Mouse (Mus musculus) forebrain, embryonic 14.5 days (tissue): ENCODE results near the gene Kiss1r. TPM values are rescaled to one million over a fixed set of nuclear protein-coding genes. Genes with fewer than 3 reads are reported as not detected.
A peak's percentile ranks its signal among the peaks of the same experiment; 100 is the strongest.

ENCODE experiments used
- ATAC-seq: fragments of 200-750 bp; cut with Nextera tagmentation; 2 replicates; pipeline ENCODE4 v1.8.0; 2017; ENCODE audit warnings: mild to moderate bottlenecking, moderate library complexity
- DNase-seq: peaks from one replicate; pipeline ENCODE4 v3.0.0-alpha.2; 2015; ENCODE audit warnings: low spot score
- H3K27ac ChIP-seq: fragments of 300-500 bp; sonication (generic); 2 replicates; pipeline ENCODE4 v1.5.1; 2014; ENCODE audit warnings: low read depth, mild to moderate bottlenecking, control low read depth, low read length, moderate library complexity
- H3K27me3 ChIP-seq: fragments of 300-500 bp; sonication (generic); replicated peaks from 2 replicates; pipeline ENCODE4 v1.6.1; 2014; ENCODE audit warnings: low read length, control low read depth, mixed read lengths; ENCODE audit not compliant: control insufficient read depth, insufficient read depth
- H3K36me3 ChIP-seq: fragments of 300-500 bp; sonication (generic); 2 replicates; pipeline ENCODE4 v1.6.1; 2014; ENCODE audit warnings: low read length, control low read depth; ENCODE audit not compliant: control insufficient read depth, insufficient read depth
- H3K4me1 ChIP-seq: fragments of 300-500 bp; sonication (generic); 2 replicates; pipeline ENCODE4 v1.6.1; 2014; ENCODE audit warnings: antibody characterized with exemption, low read length, control low read depth; ENCODE audit not compliant: control insufficient read depth, insufficient read depth
- H3K4me2 ChIP-seq: fragments of 300-500 bp; sonication (generic); 2 replicates; pipeline ENCODE4 v1.6.1; 2014; ENCODE audit warnings: mild to moderate bottlenecking, control low read depth, low read length
- H3K4me3 ChIP-seq: fragments of 300-500 bp; sonication (generic); 2 replicates; pipeline ENCODE4 v1.5.1; 2014; ENCODE audit warnings: low read depth, low read length, control low read depth
- H3K9ac ChIP-seq: fragments of 300-500 bp; sonication (generic); 2 replicates; pipeline ENCODE4 v1.6.1; 2014; ENCODE audit warnings: mild to moderate bottlenecking, low read length, control low read depth, moderate library complexity
- H3K9me3 ChIP-seq: fragments of 300-500 bp; sonication (generic); replicated peaks from 2 replicates; pipeline ENCODE4 v1.6.1; 2016; ENCODE audit warnings: low read length, control low read depth, mixed read lengths; ENCODE audit not compliant: control insufficient read depth
- WGBS: fragments of 180-500 bp; shearing (Covaris S2); extraction: QIAGEN DNeasy Blood & Tissue Kit; methylation state at CpG from one replicate; pipeline ENCODE4 v1.1.7; 2014; 5-methylcytosine and 5-hydroxymethylcytosine counted together
- polyA plus RNA-seq: library from polyadenylated mRNA; unstranded; fragments of >200 nt; fragmentation: Nextera tagmentation; extraction: Ambion mirVana; gene quantifications from 2 replicates; pipeline ENCODE4 v1.2.1, GENCODE M21; 2014

Kiss1r gene
- polyA plus RNA-seq, 1 experiment from 2014 or later: 1.6 TPM

DNA sequence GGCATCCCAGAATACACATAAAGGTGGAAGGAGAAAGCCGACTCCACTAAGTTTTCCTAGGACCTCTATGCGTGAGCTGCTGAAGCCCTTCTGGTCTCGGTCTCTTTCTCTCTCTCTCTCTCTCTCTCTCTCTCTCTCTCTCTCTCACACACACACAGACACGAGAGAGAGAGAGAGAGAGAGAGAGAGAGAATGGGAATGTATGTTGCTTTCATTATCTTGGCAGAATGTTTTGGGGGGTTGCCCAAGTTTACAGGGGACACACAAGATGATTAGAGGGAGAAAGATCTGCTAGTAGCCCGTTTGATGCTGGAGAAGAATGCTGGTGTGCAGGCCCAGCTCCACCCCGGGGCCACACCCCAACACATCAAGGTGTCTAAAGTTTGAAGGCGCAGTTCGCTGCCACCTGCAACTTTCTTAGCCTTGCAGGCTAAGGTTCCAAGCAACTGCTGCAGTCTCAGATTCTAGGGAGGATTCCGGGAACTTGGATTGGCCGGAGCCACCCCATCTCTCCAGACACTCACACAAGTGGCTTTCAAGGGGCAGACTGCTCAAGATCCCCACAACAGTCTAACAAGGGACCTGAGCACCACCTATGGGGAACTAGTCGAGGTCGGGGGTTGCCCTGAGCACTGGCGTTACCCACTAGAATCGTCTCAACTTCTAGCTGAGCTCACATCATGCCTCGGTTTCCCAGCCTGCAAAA is 9.2 kb downstream of the Kiss1r start:
- Histone ChIP-seq H3K9ac (peak overlapping the region; percentile 84), H3K4me3 (peak overlapping the region; percentile 91), H3K9me3 (no peaks in the 10 kb centered on the region), H3K4me1 (peaks cover 12% of the 10 kb centered on the region; the same call in 1 of the 2 replicates), H3K27ac (no peak overlapping the region), H3K36me3 (peaks cover 4% of the 10 kb centered on the region; the same call in 1 of the 2 replicates), H3K27me3 (peaks cover 29% of the 10 kb centered on the region), H3K4me2 (peak overlapping the region; percentile 78)
- no peak for ATAC-seq
- WGBS: 5% methylated on average over 15 of the region's 15 CpGs
- no peak for DNase-seq

DNA sequence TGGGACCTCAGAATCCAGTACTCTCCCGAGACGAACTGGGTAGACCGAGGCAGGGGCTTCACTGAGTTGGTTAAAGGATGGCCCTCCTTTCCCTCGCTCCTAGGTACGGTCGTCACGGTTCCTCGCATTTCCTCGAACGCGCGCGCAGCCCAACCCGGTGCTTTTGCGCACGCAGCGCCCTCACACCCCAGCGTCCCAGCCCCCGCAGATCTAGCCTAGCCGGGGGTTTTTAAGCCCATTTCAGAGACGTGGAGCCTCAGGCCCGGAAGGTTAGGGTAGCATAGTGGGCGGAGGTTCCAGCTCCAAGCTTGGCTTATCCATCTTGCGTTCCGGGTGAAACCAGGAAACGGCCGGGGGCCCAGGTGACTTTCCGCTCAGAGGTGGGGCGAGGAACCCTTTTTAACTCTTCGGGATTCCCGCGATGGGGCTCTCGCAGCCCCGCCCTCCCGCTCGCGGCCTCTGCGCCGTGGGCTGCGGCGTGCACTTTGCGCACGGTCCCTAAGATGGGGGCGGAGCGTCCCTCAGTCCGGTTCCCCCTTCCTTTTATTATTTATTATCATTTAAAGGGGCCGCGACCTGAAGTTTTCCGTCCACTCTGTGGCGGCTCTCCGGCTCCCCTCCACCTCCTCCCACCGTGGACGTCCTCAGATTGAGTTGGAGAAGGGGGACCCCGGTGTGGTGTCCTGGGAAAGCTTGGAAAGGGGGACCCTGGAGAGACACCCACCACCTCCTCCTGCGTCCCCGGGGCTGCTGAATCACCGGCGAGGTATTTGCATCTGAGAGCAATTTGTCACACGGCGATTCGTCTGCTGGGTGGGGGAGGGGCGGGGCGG is 9.9 kb downstream of the Kiss1r start, which contains the start of gene Arid3a:
Gene Arid3a (plus strand): TSS at position 553 of the 833 bp plus-strand sequence.
- Histone ChIP-seq H3K36me3 (peaks cover 4% of the 10 kb centered on the region; the same call in 1 of the 2 replicates), H3K9me3 (no peaks in the 10 kb centered on the region), H3K27ac (peak within 1 kb of the TSS; percentile 85), H3K27me3 (peaks cover 21% of the 10 kb centered on the region), H3K9ac (peak within 1 kb of the TSS; percentile 84), H3K4me1 (peaks cover 12% of the 10 kb centered on the region; the same call in 1 of the 2 replicates), H3K4me3 (peak within 1 kb of the TSS; percentile 91), H3K4me2 (peak within 1 kb of the TSS; percentile 78)
- ATAC-seq (peak; percentile 81), DNase-seq (peak; percentile 95)
- WGBS: under 1% methylated on average over 56 of the region's 63 CpGs

DNA sequence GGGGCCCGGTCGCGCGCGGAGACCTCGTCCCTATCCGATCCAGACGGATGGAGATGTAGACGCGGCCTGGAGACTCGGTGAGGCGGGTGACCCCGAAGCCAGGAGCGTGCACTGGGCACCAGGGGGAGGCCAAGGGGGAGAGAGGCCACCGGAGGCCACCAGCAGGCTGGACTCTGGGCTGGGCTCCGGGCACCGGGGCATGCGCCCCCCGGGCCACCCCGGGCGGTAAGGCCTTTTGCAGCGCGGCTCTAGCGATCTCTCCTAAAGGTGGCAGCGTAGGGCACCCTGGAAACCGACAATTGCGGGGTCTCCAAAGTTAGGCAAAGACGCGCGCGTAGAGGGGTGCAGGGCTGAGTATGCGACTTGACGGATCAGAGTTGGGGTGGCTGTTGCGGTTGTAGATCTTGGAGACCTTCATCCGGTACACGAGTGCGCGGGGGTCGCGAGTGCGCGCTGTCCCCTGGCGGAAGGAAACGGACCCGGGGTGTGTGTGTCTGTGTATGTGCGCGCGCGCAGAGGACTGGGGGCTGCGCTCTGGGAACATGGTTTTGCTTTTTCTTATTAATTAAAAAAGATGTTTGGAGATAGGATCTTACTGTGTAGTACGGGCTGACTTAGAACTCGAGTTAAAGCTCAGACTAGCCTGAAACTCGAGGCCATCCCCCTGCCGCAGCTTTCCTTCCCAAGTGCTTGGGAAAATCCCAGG is 10.7 kb downstream of the Kiss1r start:
- Histone ChIP-seq H3K36me3 (peaks cover 6% of the 10 kb centered on the region; the same call in 1 of the 2 replicates), H3K4me3 (peak overlapping the region; percentile 91), H3K9ac (peak overlapping the region; percentile 84), H3K27me3 (peaks cover 14% of the 10 kb centered on the region), H3K9me3 (no peaks in the 10 kb centered on the region), H3K4me2 (peak overlapping the region; percentile 78), H3K27ac (peak overlapping the region; percentile 85), H3K4me1 (peaks cover 12% of the 10 kb centered on the region; the same call in 1 of the 2 replicates)
- DNase-seq (peak; percentile 65), ATAC-seq (peak; percentile 32)
- under 1% methylated on average over 54 of the region's 54 CpGs for WGBS

DNA sequence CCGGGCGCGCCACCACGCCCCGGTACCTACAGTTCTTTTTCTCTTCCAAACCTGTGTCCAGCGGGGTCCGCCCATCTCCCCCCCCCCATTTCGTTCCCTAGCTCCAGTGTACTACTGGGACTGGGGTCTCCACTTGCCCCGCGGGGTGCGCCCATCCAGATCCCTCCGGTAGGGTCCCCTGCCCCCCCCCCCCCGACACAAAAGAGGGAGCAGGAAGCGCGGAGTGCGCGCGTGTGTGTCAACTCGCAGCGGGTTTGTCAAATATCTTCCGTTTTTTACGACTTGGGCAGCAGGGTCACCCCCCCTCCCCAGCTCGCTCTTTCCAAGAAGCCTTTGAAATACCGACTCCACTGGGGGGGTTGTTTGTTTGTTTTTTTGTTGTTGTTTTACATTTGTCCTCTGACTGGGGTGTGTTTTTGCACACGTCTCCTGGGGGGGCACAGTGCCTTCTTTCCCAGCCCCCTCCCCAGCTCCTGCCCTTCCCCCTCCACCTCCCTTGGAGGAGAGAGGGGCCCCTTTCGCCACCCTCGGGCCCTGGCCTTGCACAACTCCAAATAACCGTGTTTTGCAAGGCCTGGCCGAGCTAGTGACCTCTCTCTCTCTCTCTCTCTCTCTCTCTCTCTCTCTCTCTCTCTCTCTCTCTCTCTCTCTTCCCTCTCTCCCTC is 11.4 kb downstream of the Kiss1r start:
- H3K27me3 ChIP-seq: peaks cover 7% of the 10 kb centered on the region
- ATAC-seq (no peak), DNase-seq (peak; percentile 38)
- H3K4me2 ChIP-seq: peak overlapping the region; percentile 78
- peaks cover 13% of the 10 kb centered on the region; the same call in 1 of the 2 replicates for H3K36me3 ChIP-seq
- peak overlapping the region; percentile 84 for H3K9ac ChIP-seq
- H3K9me3 ChIP-seq: no peaks in the 10 kb centered on the region
- WGBS: under 1% methylated on average over 28 of the region's 29 CpGs
- H3K27ac ChIP-seq: peak overlapping the region; percentile 85; the same call in 1 of the 2 replicates
- H3K4me1 ChIP-seq: peaks cover 12% of the 10 kb centered on the region; the same call in 1 of the 2 replicates
- peak overlapping the region; percentile 91 for H3K4me3 ChIP-seq

DNA sequence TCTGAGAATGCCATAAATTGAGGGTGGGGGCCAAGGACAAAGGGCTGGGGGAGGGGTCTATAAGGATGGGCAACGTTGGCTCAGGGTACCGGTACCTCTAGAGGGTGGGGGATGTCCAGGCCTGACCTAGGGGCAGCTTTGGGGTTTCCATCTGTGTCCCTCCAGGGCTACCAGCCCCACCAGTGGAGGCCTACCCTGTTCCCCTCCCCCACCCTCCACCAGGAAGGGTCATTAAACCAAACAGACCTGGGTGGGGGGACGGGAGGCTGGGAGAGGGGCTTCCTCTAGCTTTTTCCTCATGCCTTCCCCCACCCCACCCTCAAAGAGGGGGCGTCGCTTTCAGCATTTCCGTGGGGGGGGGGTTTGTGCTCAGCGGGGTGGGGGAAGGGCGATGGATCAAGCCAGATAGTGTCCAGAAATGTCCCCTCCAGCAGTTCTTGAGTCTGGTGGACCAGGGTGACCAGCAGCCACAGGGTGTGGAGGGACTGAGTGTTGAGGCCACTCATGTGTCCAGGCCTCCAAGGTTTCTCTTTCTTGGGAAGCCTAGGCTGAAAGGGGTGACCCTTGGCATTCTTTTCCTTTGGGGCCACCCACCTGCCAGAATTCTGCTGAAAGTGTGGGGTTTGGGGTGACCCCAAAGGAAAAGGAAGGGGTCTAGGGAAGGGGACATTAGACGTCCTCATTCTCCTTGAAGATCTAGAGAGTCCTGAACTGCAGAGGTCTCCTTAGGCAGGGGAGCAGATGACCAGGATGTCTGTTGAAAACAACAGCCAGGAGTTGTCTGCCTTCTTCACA is 12.3 kb downstream of the Kiss1r start:
- Histone ChIP-seq H3K9me3 (no peaks in the 10 kb centered on the region), H3K9ac (peak overlapping the region; percentile 46), H3K4me2 (peak overlapping the region; percentile 78), H3K4me3 (peak overlapping the region; percentile 91), H3K36me3 (peaks cover 18% of the 10 kb centered on the region; the same call in 1 of the 2 replicates), H3K27me3 (no peaks in the 10 kb centered on the region), H3K27ac (peak overlapping the region; percentile 9; the same call in 1 of the 2 replicates), H3K4me1 (peaks cover 12% of the 10 kb centered on the region; the same call in 1 of the 2 replicates)
- DNase-seq (peak; percentile 27), ATAC-seq (no peak)
- WGBS: 37% methylated on average over 9 of the region's 9 CpGs

DNA sequence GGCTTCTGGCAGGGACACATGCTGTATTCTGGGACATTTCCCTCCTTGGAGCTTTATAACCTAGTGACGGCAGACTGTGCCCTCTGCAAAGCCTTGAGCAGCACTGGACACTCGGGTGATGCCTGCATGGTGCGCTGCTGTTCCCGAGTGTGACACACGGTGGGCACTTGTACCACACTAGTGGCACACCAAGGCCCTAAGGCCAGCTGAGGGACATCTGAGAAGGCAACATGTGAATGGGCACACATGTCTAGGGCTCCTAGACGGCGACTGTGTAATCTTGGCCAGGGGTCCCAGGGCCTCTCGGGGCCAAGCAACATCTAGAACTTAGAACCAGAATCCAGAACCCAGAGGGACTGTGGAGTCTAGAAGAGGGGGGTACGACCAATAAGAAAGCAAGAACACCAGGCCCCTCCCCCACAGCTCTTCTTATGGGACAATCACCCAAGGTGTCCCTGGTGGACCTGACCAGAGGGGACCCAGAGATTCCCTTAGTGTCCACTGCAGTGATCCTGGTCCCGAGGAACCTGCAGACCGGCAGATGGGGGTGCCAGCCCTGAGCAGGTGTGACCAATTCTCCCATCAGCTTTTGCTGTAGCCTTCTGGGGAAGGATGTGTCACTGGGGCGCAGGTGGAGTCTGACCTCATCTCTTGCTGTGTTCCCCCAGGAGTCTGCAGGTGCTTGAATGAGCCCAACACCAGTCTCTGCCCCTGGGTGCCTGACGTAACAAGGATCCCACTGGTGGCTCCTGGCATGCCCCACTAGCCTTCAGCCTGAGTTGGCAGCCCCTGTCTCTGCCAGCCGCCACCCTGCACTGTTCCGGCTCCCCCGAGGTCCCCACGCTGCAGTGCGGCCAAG is 13.4 kb downstream of the Kiss1r start:
- no peak overlapping the region; the same call in 1 of the 2 replicates for H3K9ac ChIP-seq
- 88% methylated on average over 18 of the region's 18 CpGs for WGBS
- H3K27ac ChIP-seq: no peak overlapping the region
- no peaks in the 10 kb centered on the region for H3K27me3 ChIP-seq
- peaks cover 12% of the 10 kb centered on the region; the same call in 1 of the 2 replicates for H3K4me1 ChIP-seq
- H3K36me3 ChIP-seq: peaks cover 18% of the 10 kb centered on the region; the same call in 1 of the 2 replicates
- no peak overlapping the region for H3K4me2 ChIP-seq
- no peak overlapping the region for H3K4me3 ChIP-seq
- ATAC-seq (no peak), DNase-seq (no peak)
- H3K9me3 ChIP-seq: no peaks in the 10 kb centered on the region

DNA sequence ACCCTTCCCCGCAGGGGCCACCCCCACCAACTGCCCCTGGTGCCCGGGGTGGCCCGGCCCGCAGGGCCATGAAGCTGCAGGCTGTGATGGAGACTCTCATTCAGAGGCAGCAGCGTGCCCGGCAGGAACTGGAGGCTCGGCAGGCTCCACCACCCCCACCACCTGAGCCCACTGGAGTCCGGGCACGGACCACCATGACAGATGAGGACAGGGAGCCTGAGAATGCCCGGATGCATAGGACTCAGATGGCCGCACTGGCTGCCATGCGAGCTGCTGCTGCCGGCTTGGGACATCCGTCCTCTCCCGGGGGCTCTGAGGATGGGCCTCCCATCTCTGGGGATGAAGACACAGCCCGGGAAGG is 14.0 kb downstream of the Kiss1r start:
- Histone ChIP-seq H3K9me3 (no peaks in the 10 kb centered on the region), H3K9ac (no peak overlapping the region), H3K4me1 (peaks cover 12% of the 10 kb centered on the region; the same call in 1 of the 2 replicates), H3K4me2 (no peak overlapping the region), H3K27ac (no peak overlapping the region), H3K4me3 (no peak overlapping the region), H3K36me3 (peaks cover 18% of the 10 kb centered on the region; the same call in 1 of the 2 replicates), H3K27me3 (no peaks in the 10 kb centered on the region)
- 86% methylated on average over 16 of the region's 16 CpGs for WGBS
- DNase-seq (no peak), ATAC-seq (no peak)
